Mouse (Mus musculus): ENCODE measurements around the gene Wfdc17. TPM values are rescaled to one million over a fixed set of nuclear protein-coding genes. Genes with fewer than 3 reads are reported as not detected.

Wfdc17 gene
- 0.76 and 2.8 TPM in 2 replicates for polyA plus RNA-seq (2014; fragmentation: Nextera tagmentation; extraction: Ambion mirVana)

DNA sequence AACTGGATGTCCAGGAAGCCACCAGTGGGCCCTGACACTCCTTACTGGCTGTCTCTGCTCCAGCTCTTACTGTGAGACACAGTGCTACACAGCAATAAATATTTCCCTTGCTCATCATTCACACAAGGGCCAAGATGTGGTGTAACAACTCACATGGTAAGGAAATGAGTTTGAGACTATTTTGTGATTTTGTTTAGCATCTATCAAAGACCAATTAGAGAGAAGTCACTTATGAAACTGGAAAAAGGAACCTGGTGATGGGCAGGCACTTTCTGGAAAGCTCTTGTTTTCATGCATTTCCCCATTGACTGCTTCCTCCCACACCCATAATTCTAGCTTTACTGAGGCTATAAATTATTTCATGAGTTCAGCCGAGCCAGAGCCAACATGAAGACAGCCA lies at the start of gene Wfdc17:
TSS of gene Wfdc17 (plus strand) at position 287 of the 400 bp plus-strand sequence.
- Histone ChIP-seq H3K27me3 (ENCODE audit: insufficient read depth, low read length) (no peaks in the 10 kb centered on the region), H3K4me2 (no peak within 1 kb of the TSS), H3K4me3 (ENCODE audit: low read depth, low read length) (no peak within 1 kb of the TSS), H3K36me3 (ENCODE audit: insufficient read depth) (no peaks in the 10 kb centered on the region), H3K27ac (ENCODE audit: low read depth) (no peak within 1 kb of the TSS), H3K4me1 (ENCODE audit: insufficient read depth) (no peaks in the 10 kb centered on the region), H3K9me3 (ENCODE audit: low read depth, low read length) (no peaks in the 10 kb centered on the region), H3K9ac (no peak within 1 kb of the TSS)
- TF ChIP-seq CTCF (IDR thresholded peaks at IDR 0.05; ENCODE audit: low read depth) = no peak
- WGBS = 37% methylated on average over 1 of the region's 1 CpGs
- no peak for DNase-seq
- no peak for ATAC-seq (ENCODE audit: insufficient read depth)

DNA sequence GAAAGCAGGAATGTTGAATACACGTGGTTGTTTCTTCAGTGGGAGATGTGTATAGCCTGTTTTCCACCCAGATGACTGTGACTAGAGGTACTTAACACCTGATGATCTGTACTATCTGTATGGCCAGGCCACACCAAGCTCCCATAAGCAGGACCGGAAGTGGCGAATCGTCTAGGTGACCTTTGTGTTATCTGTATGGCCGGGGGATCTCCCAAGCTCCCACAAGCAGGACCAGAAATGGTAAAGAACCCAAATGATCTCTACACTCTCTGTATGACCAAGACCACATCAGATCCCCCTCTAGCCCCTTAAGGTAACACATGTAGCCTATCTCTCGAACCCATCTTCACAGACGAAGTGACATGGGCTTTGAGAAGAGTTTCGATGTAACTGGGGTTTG lies 49.2 kb upstream of the Wfdc17 start:
- H3K9me3 ChIP-seq (ENCODE audit: low read depth, low read length) = no peaks in the 10 kb centered on the region
- 80% methylated on average over 8 of the region's 8 CpGs for WGBS
- H3K4me2 ChIP-seq = no peak overlapping the region
- ATAC-seq (ENCODE audit: insufficient read depth) (no peak), DNase-seq (no peak)
- H3K9ac ChIP-seq = no peak overlapping the region
- no peak overlapping the region for H3K27ac ChIP-seq (ENCODE audit: low read depth)
- H3K4me3 ChIP-seq (ENCODE audit: low read depth, low read length) = no peak overlapping the region
- no peak for TF ChIP-seq CTCF (IDR thresholded peaks at IDR 0.05; ENCODE audit: low read depth)
- no peaks in the 10 kb centered on the region for H3K36me3 ChIP-seq (ENCODE audit: insufficient read depth)
- H3K27me3 ChIP-seq (ENCODE audit: insufficient read depth, low read length) = no peaks in the 10 kb centered on the region
- no peaks in the 10 kb centered on the region for H3K4me1 ChIP-seq (ENCODE audit: insufficient read depth)

DNA sequence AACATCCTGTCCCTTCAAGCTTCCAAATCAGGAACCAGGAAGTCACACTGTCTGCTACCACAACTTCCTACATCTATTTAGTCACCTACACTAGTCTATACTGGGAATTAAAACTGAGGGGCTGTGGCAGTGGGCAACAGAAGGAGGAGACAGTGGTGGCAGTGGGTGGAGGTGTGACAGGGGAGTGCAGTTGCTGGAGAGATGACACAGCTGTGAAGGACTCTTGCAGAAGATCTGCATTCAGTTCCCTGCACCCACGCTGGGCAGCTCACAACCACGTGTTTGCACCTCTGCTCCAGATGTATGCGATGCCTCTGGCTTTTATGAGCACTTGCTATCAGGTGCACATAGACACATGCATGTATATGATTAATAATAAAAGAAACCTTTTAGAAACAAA lies 46.3 kb upstream of the Wfdc17 start:
- WGBS = 78% methylated on average over 3 of the region's 3 CpGs
- H3K4me2 ChIP-seq = no peak overlapping the region
- ATAC-seq (ENCODE audit: insufficient read depth) (no peak), DNase-seq (no peak)
- no peaks in the 10 kb centered on the region for H3K36me3 ChIP-seq (ENCODE audit: insufficient read depth)
- no peak overlapping the region for H3K27ac ChIP-seq (ENCODE audit: low read depth)
- no peaks in the 10 kb centered on the region for H3K27me3 ChIP-seq (ENCODE audit: insufficient read depth, low read length)
- TF ChIP-seq CTCF (IDR thresholded peaks at IDR 0.05; ENCODE audit: low read depth) = no peak
- H3K4me3 ChIP-seq (ENCODE audit: low read depth, low read length) = no peak overlapping the region
- no peak overlapping the region for H3K9ac ChIP-seq
- no peaks in the 10 kb centered on the region for H3K4me1 ChIP-seq (ENCODE audit: insufficient read depth)
- H3K9me3 ChIP-seq (ENCODE audit: low read depth, low read length) = no peaks in the 10 kb centered on the region

DNA sequence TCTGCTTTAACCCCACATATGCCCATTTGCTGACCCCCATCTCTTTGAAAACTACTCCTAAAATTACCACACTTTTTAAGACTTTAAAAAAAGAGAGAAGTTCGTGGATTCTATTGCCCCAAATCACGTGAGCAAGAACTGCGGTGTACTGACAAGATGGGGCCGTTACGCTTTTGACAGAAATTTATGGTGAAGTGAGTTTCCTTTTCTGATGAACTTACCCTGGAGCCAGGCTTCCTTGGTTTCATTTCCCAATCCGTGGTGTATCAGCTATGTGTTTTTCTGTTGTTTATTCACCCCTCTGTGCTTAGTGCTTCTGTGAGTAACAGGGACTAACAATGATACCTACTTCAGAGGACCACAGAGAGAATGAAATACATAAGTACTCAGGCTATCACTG lies 45.0 kb upstream of the Wfdc17 start:
- Histone ChIP-seq H3K4me1 (ENCODE audit: insufficient read depth) (no peaks in the 10 kb centered on the region), H3K4me3 (ENCODE audit: low read depth, low read length) (no peak overlapping the region), H3K9ac (no peak overlapping the region), H3K36me3 (ENCODE audit: insufficient read depth) (no peaks in the 10 kb centered on the region), H3K9me3 (ENCODE audit: low read depth, low read length) (no peaks in the 10 kb centered on the region), H3K27me3 (ENCODE audit: insufficient read depth, low read length) (no peaks in the 10 kb centered on the region), H3K27ac (ENCODE audit: low read depth) (no peak overlapping the region), H3K4me2 (no peak overlapping the region)
- ATAC-seq (ENCODE audit: insufficient read depth) (no peak), DNase-seq (no peak)
- 71% methylated on average over 6 of the region's 6 CpGs for WGBS
- no peak for TF ChIP-seq CTCF (IDR thresholded peaks at IDR 0.05; ENCODE audit: low read depth)

DNA sequence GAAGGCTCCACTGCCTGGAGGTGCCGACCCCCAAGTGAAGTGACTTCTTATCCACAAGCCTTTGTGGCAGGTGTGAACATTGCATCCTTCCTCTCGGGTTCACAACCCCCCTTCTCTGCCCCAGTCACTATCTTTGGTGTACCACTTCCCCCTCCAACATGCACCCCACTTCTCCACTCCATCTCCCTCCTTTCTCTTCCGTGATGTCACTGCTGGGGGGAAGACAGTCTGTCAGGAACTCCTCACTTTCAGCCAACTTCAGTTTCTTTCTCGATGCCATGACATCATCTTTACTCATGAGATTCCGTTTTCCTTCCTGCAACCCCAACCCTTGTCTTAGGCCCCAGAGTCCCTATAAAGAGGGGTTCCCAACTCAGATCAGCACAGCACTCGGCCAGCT lies 41.6 kb upstream of the Wfdc17 start, which contains the start of gene Ccl4:
TSS of gene Ccl4 (plus strand) at position 381 of the 400 bp plus-strand sequence.
- Histone ChIP-seq H3K9me3 (ENCODE audit: low read depth, low read length) (no peaks in the 10 kb centered on the region), H3K4me2 (no peak within 1 kb of the TSS), H3K27me3 (ENCODE audit: insufficient read depth, low read length) (no peaks in the 10 kb centered on the region), H3K27ac (ENCODE audit: low read depth) (no peak within 1 kb of the TSS), H3K9ac (no peak within 1 kb of the TSS), H3K4me3 (ENCODE audit: low read depth, low read length) (no peak within 1 kb of the TSS), H3K4me1 (ENCODE audit: insufficient read depth) (no peaks in the 10 kb centered on the region), H3K36me3 (ENCODE audit: insufficient read depth) (no peaks in the 10 kb centered on the region)
- DNase-seq (no peak), ATAC-seq (ENCODE audit: insufficient read depth) (no peak)
- no peak for TF ChIP-seq CTCF (IDR thresholded peaks at IDR 0.05; ENCODE audit: low read depth)
- 67% methylated on average over 6 of the region's 6 CpGs for WGBS

DNA sequence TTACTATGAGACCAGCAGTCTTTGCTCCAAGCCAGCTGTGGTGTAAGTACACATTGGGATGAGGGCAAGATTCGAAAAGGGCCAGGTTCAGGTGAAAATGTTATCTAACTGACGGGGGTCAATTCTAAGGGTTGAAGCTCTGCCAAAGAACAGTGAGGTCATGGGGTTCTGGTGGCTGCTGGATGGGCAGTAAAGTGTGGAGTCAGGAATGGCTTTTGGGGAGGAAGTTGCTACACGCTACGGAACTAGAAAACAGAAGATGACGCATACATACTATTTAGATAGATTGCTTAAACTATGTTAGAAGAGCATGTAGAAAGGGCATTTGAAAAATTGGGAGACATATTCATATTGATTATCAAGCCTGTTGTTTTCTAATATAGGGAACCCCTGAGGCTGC lies 40.3 kb upstream of the Wfdc17 start:
- no peaks in the 10 kb centered on the region for H3K36me3 ChIP-seq (ENCODE audit: insufficient read depth)
- H3K9me3 ChIP-seq (ENCODE audit: low read depth, low read length) = no peaks in the 10 kb centered on the region
- no peak overlapping the region for H3K4me2 ChIP-seq
- DNase-seq (no peak), ATAC-seq (ENCODE audit: insufficient read depth) (no peak)
- H3K27ac ChIP-seq (ENCODE audit: low read depth) = no peak overlapping the region
- no peak for TF ChIP-seq CTCF (IDR thresholded peaks at IDR 0.05; ENCODE audit: low read depth)
- no peak overlapping the region for H3K4me3 ChIP-seq (ENCODE audit: low read depth, low read length)
- H3K4me1 ChIP-seq (ENCODE audit: insufficient read depth) = no peaks in the 10 kb centered on the region
- 54% methylated on average over 5 of the region's 5 CpGs for WGBS
- H3K27me3 ChIP-seq (ENCODE audit: insufficient read depth, low read length) = no peaks in the 10 kb centered on the region
- no peak overlapping the region for H3K9ac ChIP-seq

DNA sequence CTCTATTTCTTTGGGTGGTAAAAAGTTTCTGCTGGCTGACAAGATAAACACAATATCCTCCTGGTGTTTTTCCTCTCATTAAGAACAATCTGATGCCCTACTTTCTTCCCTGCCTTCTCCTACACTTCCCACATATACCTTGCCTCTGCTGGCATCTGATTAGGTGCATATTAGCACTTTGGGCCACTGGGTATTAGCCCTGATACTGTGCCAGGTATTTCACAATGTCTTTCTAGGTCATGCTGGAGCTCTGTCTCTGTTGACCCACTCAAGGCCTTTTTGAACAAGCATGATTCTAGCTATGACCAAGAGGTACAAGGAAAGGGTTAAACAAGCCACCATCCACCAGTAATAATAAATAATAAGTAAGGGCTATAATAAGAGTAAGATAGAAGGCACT lies 32.0 kb upstream of the Wfdc17 start:
- H3K27ac ChIP-seq (ENCODE audit: low read depth) = no peak overlapping the region
- no peak overlapping the region for H3K4me3 ChIP-seq (ENCODE audit: low read depth, low read length)
- H3K9me3 ChIP-seq (ENCODE audit: low read depth, low read length) = no peaks in the 10 kb centered on the region
- H3K4me1 ChIP-seq (ENCODE audit: insufficient read depth) = no peaks in the 10 kb centered on the region
- no peaks in the 10 kb centered on the region for H3K36me3 ChIP-seq (ENCODE audit: insufficient read depth)
- TF ChIP-seq CTCF (IDR thresholded peaks at IDR 0.05; ENCODE audit: low read depth) = no peak
- DNase-seq (no peak), ATAC-seq (ENCODE audit: insufficient read depth) (no peak)
- no peaks in the 10 kb centered on the region for H3K27me3 ChIP-seq (ENCODE audit: insufficient read depth, low read length)
- no peak overlapping the region for H3K4me2 ChIP-seq
- no peak overlapping the region for H3K9ac ChIP-seq

DNA sequence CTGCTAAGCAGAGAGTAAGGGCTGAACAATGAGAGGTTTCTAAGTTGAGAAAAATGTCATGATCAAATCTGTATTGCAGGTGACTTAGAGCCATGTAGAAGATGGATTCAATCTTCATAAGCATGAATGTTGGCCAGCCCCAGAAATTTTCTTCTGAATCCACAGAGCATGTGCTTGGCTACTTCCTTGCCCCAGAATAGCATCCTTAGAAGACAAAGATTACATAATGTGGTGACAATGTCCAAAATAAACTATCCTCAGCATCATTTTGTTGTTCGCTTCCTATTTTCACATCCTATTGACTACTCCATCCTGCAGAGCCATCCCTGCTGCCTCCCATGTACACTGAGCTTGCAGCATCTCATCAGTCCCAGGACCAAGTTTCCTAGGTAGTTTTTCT lies 28.1 kb upstream of the Wfdc17 start:
- 91% methylated on average over 1 of the region's 1 CpGs for WGBS
- ATAC-seq (ENCODE audit: insufficient read depth) (no peak), DNase-seq (no peak)
- H3K27me3 ChIP-seq (ENCODE audit: insufficient read depth, low read length) = no peaks in the 10 kb centered on the region
- H3K4me1 ChIP-seq (ENCODE audit: insufficient read depth) = no peaks in the 10 kb centered on the region
- no peak overlapping the region for H3K27ac ChIP-seq (ENCODE audit: low read depth)
- no peak overlapping the region for H3K9ac ChIP-seq
- no peak for TF ChIP-seq CTCF (IDR thresholded peaks at IDR 0.05; ENCODE audit: low read depth)
- H3K9me3 ChIP-seq (ENCODE audit: low read depth, low read length) = no peaks in the 10 kb centered on the region
- no peaks in the 10 kb centered on the region for H3K36me3 ChIP-seq (ENCODE audit: insufficient read depth)
- no peak overlapping the region for H3K4me3 ChIP-seq (ENCODE audit: low read depth, low read length)
- no peak overlapping the region for H3K4me2 ChIP-seq
